Mouse (Mus musculus) lung, postnatal 0 days (tissue): ENCODE results near the gene Calml4. TPM values are rescaled to one million over a fixed set of nuclear protein-coding genes. Genes with fewer than 3 reads are reported as not detected.

ENCODE experiments used
- ATAC-seq: fragments of 200-750 bp; cut with Nextera tagmentation; 2 replicates; pipeline ENCODE4 v1.8.0; 2017; ENCODE audit warnings: moderate library complexity
- DNase-seq: peaks from one replicate; pipeline ENCODE4 v3.0.0-alpha.2; 2016; ENCODE audit warnings: low spot score
- H3K27ac ChIP-seq: fragments of 300-500 bp; sonication (generic); 2 replicates; pipeline ENCODE4 v1.5.1; 2014; ENCODE audit warnings: antibody characterized with exemption, mild to moderate bottlenecking, low read length, mixed read lengths
- H3K27me3 ChIP-seq: fragments of 300-500 bp; sonication (generic); replicated peaks from 2 replicates; pipeline ENCODE4 v1.6.1; 2014; ENCODE audit warnings: low read length, mixed read lengths; ENCODE audit not compliant: insufficient read depth
- H3K36me3 ChIP-seq: fragments of 300-500 bp; sonication (generic); 2 replicates; pipeline ENCODE4 v1.6.1; 2014; ENCODE audit warnings: low read length, mixed read lengths; ENCODE audit not compliant: insufficient read depth
- H3K4me1 ChIP-seq: fragments of 300-500 bp; sonication (generic); 2 replicates; pipeline ENCODE4 v1.6.1; 2014; ENCODE audit warnings: antibody characterized with exemption, low read depth, low read length, mixed read lengths; ENCODE audit not compliant: insufficient read depth
- H3K4me2 ChIP-seq: fragments of 300-500 bp; sonication (generic); replicated peaks from 2 replicates; pipeline ENCODE4 v1.6.1; 2014; ENCODE audit warnings: low read depth, mild to moderate bottlenecking, low read length, moderate library complexity, mixed read lengths
- H3K4me3 ChIP-seq: fragments of 300-500 bp; sonication (generic); 2 replicates; pipeline ENCODE4 v1.5.1; 2014; ENCODE audit warnings: low read depth, low read length
- H3K9ac ChIP-seq: fragments of 300-500 bp; sonication (generic); replicated peaks from 2 replicates; pipeline ENCODE4 v1.6.1; 2014; ENCODE audit warnings: low read depth, mild to moderate bottlenecking
- H3K9me3 ChIP-seq: fragments of 300-500 bp; sonication (generic); 2 replicates; pipeline ENCODE4 v1.6.1; 2016; ENCODE audit warnings: low read length, mixed read lengths
- CTCF ChIP-seq: IDR thresholded peaks from 2 replicates; pipeline ENCODE4 v1.5.1; 2016; ENCODE audit warnings: antibody characterized with exemption, mild to moderate bottlenecking
- EP300 ChIP-seq: IDR thresholded peaks from 2 replicates; pipeline ENCODE4 v1.6.1; 2016; ENCODE audit warnings: antibody characterized with exemption, mild to moderate bottlenecking, control low read depth
- WGBS: fragments of 180-500 bp; shearing (Covaris S2); extraction: QIAGEN DNeasy Blood & Tissue Kit; methylation state at CpG from one replicate; pipeline ENCODE4 v1.1.7; 2014; 5-methylcytosine and 5-hydroxymethylcytosine counted together
- polyA plus RNA-seq: library from polyadenylated mRNA; unstranded; fragments of >200 nt; fragmentation: Nextera tagmentation; extraction: Ambion mirVana; gene quantifications from 2 replicates; pipeline ENCODE4 v1.2.1, GENCODE M21; 2015

Gene Calml4
- polyA plus RNA-seq = 19.7 and 20.6 TPM in 2 replicates

- Histone ChIP-seq H3K9me3 (no peaks in the 10 kb centered on the region), H3K9ac (0 out of 2 replicates have a peak within 1 kb of the TSS, but pooled peaks have one; percentile 3), H3K27me3 (no peaks in the 10 kb centered on the region), H3K36me3 (no peaks in the 10 kb centered on the region), H3K4me3 (no peak within 1 kb of the TSS), H3K4me1 (peaks cover 14% of the 10 kb centered on the region; the same call in 1 of the 2 replicates), H3K27ac (peak within 1 kb of the TSS; percentile 43; the same call in 1 of the 2 replicates), H3K4me2 (peak within 1 kb of the TSS; percentile 36)
- WGBS = 13% methylated on average over 12 of the region's 20 CpGs
- DNase-seq = peak; percentile 85
- peak; percentile 83 for ATAC-seq
- no peak for TF ChIP-seq CTCF
- no peak for TF ChIP-seq EP300
Observed at GRCm38 (mm10) chr9:62857719-62858261, at the start of gene Calml4. Calml4 (plus strand) TSS chr9:62858080.

- TF ChIP-seq EP300 (no peak), CTCF (no peak)
- H3K9ac ChIP-seq = peak overlapping the region; percentile 90
- no peaks in the 10 kb centered on the region for H3K9me3 ChIP-seq
- H3K27ac ChIP-seq = no peak overlapping the region
- peaks cover 3% of the 10 kb centered on the region; the same call in 1 of the 2 replicates for H3K4me1 ChIP-seq
- ATAC-seq = no peak
- no peak for DNase-seq
- no peaks in the 10 kb centered on the region for H3K27me3 ChIP-seq
- H3K4me2 ChIP-seq = peak overlapping the region; percentile 87
- peak overlapping the region; percentile 98 for H3K4me3 ChIP-seq
- no peaks in the 10 kb centered on the region for H3K36me3 ChIP-seq
- WGBS = 8% methylated on average over 8 of the region's 8 CpGs
Observed at GRCm38 (mm10) chr9:62810095-62810494, 47.8 kb upstream of the Calml4 start.

- Histone ChIP-seq H3K4me3 (peak overlapping the region; percentile 98), H3K27ac (peak overlapping the region; percentile 94), H3K4me1 (peaks cover 3% of the 10 kb centered on the region; the same call in 1 of the 2 replicates), H3K9ac (peak overlapping the region; percentile 90), H3K27me3 (no peaks in the 10 kb centered on the region), H3K9me3 (no peaks in the 10 kb centered on the region), H3K36me3 (no peaks in the 10 kb centered on the region), H3K4me2 (peak overlapping the region; percentile 87)
- TF ChIP-seq EP300 (no peak), CTCF (peak; percentile 48)
- WGBS = 2% methylated on average over 52 of the region's 58 CpGs
- peak; percentile 42 for DNase-seq
- ATAC-seq = peak; percentile 57
Observed at GRCm38 (mm10) chr9:62810543-62811515, 47.1 kb upstream of the Calml4 start.

GRCm38 (mm10) chr9:62811516-62812121 lies 46.3 kb upstream of the Calml4 start, which contains the start of gene Fem1b:
Fem1b (minus strand) TSS chr9:62811934.
- WGBS = under 1% methylated on average over 62 of the region's 68 CpGs
- H3K4me3 ChIP-seq = peak within 1 kb of the TSS; percentile 98
- peak within 1 kb of the TSS; percentile 87 for H3K4me2 ChIP-seq
- TF ChIP-seq CTCF (no peak), EP300 (peak; percentile 38; the same call in 1 of the 2 replicates)
- H3K27ac ChIP-seq = peak within 1 kb of the TSS; percentile 94
- H3K36me3 ChIP-seq = no peaks in the 10 kb centered on the region
- peak; percentile 91 for ATAC-seq
- H3K9me3 ChIP-seq = no peaks in the 10 kb centered on the region
- H3K9ac ChIP-seq = peak within 1 kb of the TSS; percentile 90
- H3K27me3 ChIP-seq = no peaks in the 10 kb centered on the region
- DNase-seq = peak; percentile 97
- peaks cover 3% of the 10 kb centered on the region; the same call in 1 of the 2 replicates for H3K4me1 ChIP-seq

GRCm38 (mm10) chr9:62812216-62813049 lies 45.4 kb upstream of the Calml4 start:
- DNase-seq (peak; percentile 66), ATAC-seq (no peak)
- H3K9me3 ChIP-seq = no peaks in the 10 kb centered on the region
- TF ChIP-seq CTCF (no peak), EP300 (no peak)
- H3K36me3 ChIP-seq = no peaks in the 10 kb centered on the region
- H3K4me3 ChIP-seq = peak overlapping the region; percentile 98
- H3K4me2 ChIP-seq = peak overlapping the region; percentile 87
- peak overlapping the region; percentile 90 for H3K9ac ChIP-seq
- peaks cover 3% of the 10 kb centered on the region; the same call in 1 of the 2 replicates for H3K4me1 ChIP-seq
- no peaks in the 10 kb centered on the region for H3K27me3 ChIP-seq
- peak overlapping the region; percentile 94 for H3K27ac ChIP-seq
- WGBS = 19% methylated on average over 14 of the region's 14 CpGs
